Mouse (Mus musculus): ENCODE data around the gene Ugt1a6b.

The Ugt1a6b gene

DNA sequence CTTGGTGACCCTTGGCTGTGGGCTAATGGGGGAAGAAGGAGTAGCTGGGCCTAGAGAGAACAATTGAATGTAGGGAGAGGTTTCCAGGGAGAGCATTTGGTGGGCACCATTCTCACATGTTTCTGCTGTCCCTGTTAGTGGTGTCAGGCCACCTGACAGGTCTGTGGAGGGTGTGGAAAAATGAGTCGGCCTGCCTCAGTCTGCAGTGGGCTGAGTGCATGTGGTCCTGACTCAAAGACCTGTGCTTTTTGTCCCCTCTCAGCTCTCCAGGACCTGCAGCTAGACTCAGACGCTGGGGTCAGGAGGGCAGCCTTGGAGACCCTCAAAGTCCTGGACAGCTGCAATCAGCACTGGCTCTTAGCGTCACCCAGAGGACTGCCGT lies 156.6 kb downstream of the Ugt1a6b start:
- no peak for DNase-seq (ENCODE audit: extremely low read depth, insufficient read length, low spot score)

DNA sequence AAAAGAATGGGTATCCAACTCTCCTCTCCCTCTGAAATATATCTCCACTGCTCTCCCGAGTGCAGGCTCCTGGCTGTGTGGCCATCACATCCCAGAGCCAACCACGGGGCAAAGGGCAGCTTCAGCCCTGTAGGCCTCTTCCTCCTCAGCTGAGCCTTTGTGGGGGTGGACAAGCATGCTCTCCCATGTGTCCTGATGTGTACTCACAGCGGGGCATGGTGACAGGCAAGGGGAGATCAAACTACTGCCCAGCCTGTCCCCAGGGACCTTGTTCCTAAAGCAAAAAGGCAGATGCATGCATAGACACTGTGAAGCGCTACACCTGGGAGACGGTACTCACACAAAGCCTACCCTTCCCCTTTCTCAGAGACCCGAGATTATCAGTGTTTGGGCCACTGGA lies 157.1 kb downstream of the Ugt1a6b start:
- peak; percentile 51 for DNase-seq (ENCODE audit: extremely low read depth, insufficient read length, low spot score)

DNA sequence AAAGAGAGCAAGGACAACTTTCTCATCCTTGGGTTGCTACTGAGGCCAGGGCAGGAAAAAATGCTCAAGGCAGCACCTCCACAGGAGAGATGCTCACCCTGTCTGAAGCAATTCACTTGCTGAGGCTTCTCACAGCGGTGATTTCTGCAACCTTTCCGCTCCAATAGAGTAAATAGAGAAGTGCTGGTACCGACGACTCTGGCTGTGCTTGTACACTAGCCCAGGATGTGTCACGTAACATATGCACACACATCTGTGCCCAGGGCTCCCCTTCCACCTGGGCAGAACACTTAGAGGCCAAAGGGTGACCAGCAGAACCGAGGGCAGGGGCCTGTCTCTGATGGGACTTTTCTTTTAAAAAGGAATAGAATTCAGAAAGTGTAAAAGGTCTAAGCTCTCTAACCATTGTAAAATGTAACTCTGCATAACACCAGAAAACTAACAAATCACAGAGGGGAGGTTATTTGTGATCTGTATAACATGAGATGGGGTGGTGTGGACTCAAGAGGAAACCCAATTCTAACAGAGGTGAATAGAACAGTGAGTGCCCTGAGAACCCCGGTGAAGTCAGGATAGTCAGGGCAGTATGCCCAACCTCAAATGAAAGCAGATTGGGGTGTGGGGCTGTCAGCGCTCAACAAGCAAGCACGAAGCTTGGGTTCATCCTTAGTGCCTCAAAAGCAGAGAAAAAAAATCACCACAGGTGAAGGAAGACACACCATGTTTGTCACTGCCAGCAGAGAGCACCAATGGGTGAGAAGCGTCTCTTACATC lies 157.7 kb downstream of the Ugt1a6b start:
- DNase-seq (ENCODE audit: extremely low read depth, insufficient read length, low spot score): no peak

DNA sequence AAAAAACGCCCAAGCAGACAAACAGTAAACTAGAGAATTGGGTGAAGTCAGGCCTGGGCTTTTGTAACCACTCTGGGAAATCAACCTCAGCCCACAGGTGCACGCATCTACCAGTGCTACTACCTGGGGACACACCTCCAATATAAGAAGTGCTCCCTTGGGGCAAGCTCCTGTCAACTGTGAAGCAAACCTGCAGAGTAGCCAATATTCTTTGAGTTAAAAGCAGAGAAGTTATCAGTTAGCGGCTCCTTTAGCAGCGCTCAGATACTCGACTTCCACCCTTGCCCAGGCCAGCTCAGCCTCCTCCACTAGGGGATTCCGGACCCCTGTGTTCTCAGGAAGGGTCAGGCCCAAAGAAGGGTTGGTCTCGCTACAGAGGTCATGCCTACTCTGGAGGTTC lies 158.7 kb downstream of the Ugt1a6b start:
- no peak for DNase-seq (ENCODE audit: extremely low read depth, insufficient read length, low spot score)

DNA sequence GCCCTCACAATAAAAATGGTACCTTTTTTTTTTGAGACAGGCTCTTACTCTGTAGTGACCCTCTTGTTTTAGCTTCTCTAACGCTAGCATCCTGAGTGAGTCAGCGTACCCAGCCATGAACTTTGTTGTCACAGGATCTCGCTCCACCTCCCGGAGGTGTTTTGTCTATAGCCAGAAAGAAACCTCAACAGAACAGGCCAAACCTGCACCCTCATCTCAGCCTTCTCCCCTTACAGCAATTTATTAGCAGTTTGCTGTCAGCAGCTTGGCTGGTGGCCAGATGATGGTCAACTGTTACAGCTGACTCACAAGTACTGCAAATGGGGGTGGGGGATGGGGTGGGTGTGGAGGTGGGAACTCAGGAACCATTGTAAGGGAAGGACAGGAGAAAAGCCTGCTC lies 159.2 kb downstream of the Ugt1a6b start:
- DNase-seq (ENCODE audit: extremely low read depth, insufficient read length, low spot score): peak; percentile 74

DNA sequence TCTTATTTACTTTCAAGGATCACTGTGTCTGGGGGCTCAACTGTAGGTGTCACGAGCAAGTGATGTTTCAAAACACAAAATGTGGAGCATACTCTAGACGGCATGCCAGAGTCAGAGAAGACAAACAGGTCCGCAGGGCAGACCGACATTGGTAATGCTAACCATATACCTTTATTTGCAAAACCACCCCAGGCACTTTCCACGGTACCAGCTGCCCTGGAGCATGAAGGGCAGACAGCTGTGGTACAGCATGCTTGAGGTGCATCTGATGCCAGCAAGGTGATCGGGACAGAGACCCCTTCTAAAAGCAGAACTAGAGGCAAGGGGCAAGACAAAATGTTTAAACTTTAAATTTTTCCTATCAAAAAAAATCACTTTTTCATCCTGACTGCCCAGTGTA lies 159.9 kb downstream of the Ugt1a6b start:
- DNase-seq (ENCODE audit: extremely low read depth, insufficient read length, low spot score): no peak

DNA sequence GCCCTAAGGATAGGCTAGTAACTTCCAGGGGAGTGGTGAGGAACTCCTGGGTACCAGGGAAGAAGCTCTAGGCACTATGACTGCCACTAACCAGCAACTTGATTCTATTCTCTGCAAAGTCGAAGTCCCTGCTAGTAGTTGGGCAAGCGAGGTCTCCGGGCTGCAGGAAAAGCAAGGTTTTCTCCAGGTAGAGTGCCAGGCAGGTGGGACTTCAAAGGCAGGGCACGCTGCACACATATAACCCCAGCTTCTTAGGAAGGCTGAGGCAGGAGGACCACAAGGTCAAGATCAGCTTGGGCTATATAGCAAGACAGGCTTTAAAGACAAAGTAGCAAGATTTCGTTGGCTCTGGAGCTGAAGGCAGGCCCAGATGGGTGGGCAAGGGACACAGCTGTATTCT lies 160.7 kb downstream of the Ugt1a6b start:
- DNase-seq (ENCODE audit: extremely low read depth, insufficient read length, low spot score): no peak

DNA sequence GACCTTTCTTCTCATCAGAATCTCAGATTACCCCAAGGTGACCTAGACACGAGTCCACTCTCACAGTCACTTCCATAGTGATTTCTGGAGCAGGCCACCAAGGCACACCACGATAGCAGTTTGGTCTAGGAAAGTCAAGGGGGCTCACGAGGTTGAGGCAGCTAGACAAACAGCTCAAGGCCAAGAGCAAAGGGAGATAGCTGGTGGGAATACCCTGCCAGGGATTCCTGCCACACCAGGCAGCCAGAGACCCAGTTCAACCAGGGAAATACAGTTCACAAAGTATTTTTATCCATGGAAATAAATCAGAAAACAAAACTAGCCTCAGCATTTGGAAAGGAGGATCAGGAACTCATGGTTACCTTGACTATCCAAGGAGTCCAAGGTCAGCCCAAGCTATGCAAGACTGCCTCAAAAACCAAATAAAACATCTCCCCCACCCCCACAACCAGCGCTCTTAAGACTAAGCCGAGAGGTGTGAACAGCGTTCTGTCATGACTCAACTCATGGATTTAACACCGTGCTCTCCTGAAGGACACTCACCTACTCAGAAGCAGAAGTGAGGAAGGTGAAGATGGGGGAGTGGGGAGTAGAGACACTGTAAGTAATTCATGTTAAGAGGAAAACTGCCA lies 161.3 kb downstream of the Ugt1a6b start:
- DNase-seq (ENCODE audit: extremely low read depth, insufficient read length, low spot score): no peak

DNA sequence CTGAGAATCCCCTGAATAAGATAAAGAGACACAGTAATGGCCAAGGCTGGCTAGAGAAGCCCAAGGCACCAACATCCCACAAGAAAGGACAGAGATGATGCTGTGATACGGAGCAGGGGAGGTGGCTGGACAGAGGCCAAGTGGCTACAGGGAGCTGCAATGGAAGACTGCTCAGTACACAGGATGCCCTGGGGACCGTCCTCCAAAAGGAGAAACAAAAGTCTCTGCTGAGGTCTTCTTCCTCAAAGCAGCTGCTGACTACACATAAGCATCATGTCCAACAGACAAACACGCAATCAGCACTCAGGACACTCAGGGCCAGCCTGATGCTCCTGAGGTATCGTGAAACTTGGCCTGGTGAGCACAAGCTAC lies 161.8 kb downstream of the Ugt1a6b start:
- DNase-seq (ENCODE audit: extremely low read depth, insufficient read length, low spot score): no peak

DNA sequence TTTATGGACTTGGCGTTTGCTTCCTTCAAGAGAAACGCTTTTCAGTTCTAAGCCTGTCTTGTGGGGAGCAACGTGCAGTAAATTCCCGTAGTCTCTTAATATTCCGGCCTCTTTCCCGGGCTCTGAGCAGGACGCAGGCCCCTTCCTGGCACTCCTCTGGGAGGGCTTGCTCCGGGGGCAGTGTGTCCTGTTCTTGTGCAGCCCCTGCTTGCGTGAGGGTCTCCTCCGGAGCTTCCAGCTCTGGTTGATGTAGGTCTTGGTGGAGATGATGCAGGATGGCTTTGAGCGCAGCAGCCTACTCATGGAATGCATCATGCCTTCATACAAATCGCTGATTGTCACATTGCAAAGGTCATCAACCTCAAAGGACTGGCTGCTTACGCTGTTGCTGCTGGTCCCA lies 163.1 kb downstream of the Ugt1a6b start:
- no peak for DNase-seq (ENCODE audit: extremely low read depth, insufficient read length, low spot score)

DNA sequence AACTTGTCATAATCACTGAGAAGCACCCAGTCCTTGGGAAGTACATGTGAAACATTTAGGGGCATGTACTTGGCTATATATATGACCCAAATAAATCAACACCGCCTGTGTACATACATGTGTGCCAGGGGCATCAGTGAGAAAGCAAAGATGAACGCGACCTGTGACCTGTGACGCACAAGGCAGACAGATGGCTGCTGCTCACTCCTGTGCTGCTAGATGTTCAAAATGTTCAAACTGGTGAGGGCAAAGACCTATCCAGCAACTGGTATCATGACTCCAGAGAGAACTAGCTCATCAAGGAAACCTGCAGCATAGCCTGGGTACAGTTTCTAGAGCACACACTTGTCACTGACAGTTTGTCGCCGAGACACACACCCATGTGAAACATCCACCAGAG lies 164.4 kb downstream of the Ugt1a6b start:
- no peak for DNase-seq (ENCODE audit: extremely low read depth, insufficient read length, low spot score)

DNA sequence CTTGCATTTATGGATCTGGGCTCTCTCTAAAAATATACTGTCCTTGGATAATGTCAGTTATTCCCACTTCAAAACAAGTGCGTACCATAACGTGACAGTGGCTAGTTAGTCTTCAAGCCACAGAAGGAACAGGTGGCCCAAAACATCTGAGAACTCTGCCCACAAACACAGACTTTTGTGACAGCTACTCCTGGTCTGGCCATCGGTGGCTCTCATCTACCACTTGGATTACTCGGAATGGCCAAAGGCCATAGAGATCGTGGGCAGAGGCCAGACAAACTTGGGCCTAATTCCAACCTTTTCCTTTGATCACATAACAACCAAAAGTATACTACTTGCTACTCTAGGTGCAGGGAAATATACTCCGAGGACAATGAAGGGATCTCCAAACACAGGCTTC lies 165.0 kb downstream of the Ugt1a6b start:
- DNase-seq (ENCODE audit: extremely low read depth, insufficient read length, low spot score): no peak
